Mouse (Mus musculus) retina, postnatal 1 day (tissue): ENCODE data around the gene Nepro.

Experiments used
- DNase-seq: peaks from one replicate; pipeline ENCODE4 v3.0.0-alpha.2; 2012

The Nepro gene

DNA sequence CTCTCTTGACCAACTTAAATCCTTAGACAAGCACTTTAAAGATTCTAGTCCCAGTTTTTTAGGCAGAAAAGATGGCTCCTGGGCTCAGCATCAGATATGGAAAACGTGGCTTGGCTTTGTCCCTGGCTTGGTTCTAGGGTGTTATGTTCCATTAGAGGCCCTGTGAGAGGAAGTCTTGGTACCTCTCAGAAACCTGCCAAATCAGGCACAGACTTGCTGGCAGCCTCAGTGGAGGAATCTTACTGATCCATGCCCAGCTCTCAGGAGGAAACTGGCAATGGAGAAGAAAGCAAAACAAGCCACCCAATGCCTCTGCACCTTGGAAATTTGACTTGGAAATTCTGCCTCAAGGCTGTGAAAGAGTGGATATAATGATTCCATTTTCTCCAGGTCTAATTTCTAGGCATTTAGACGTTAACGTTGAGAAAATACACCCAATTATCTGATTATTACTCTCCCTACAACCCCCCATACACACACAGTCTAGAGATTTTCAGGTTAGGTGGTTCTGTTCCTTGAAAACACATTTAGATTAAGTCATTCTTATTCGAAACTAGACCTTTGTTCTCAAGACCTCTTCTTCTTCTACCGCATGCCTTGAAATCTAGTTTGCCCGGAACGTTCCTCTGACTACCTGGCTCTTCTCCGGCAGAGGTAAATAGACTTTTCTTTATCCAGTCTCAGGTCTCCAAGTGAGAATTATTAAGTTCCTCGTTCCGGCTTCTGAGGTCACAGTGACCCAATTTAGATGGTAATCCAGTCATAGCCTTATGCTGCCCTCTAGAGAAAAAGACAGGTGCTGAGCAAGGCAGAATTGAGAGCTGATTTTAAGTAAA lies 7.6 kb upstream of the Nepro start:
- DNase-seq = peak; percentile 75

DNA sequence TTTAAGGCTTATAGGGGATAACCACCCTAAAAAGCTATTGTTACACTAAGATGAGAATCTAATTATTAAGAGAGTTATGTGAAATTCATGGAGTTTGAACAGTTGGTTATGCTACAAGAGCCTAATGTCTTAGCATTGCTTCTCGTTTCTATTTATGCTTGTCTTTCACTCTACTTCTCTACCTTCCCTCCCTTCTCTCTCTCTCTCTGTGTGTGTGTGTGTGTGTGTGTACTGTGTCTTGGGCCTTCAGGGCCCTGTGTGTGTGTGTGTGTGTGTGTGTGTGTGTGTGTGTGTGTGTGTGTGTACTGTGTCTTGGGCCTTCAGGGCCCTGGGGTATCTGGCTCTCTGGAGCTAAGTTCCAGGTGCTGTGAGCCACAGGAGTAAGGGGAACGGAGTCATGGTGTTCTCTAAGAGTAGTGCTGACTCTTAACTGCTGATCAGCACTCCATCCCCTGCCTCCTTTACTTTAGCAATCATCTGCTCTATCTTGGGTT lies 6.9 kb upstream of the Nepro start:
- no peak for DNase-seq

DNA sequence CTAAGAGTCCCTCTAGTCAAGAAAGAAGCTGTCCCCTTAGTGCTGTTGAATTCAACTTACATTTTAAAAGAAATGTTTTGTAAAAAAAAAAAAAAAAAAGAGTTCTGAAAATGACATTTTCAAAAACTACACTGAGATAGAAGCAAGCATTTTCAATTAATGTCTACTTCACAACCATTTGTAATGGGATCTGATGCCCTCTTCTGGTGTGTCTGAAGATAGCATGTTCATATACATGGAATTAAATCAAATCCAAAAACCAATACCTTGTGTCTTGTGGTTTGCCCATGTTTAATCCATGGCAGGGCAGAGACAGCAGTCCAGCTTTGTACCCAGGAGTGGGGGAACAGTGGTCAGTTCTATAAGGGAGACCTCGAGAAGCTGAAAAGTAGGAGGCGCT lies 6.3 kb upstream of the Nepro start:
- no peak for DNase-seq

DNA sequence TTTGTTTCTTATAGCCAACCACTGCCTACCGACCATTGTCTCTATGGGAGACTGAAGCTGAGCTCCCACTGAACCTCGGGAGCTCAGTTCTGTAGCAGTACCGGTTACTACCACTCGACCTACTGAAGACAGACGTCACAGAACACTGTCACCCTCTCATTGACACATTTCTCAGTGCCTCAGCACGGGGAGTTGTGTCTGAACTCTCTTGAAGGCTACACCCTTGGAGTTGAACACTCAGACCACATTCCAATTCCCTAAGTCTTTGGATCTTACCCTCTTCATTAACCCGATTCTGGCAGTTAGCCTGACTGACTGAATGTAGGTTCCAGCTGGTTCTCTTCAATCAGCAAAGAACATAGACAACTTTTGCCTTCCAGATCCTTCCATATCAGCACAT lies 4.8 kb upstream of the Nepro start:
- DNase-seq = no peak

DNA sequence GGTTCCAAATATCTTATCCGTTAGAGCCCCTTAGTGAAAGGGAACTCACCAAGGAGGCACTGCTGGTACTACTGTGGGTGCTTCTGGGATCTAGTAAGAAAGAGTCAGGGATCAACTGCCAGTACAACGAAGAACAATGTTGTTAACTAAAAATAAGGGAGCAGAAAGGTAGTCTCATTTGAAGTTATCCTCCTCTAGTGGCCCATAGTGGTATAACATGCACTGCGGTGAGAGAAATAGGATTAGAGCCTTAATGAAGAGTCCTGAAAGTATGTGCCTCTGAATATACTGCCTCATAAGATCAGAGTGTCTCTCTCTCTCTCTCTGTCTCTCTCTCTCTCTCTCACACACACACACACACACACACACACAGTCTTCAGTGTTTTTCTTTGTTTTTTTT lies 3.6 kb upstream of the Nepro start:
- peak; percentile 52 for DNase-seq

DNA sequence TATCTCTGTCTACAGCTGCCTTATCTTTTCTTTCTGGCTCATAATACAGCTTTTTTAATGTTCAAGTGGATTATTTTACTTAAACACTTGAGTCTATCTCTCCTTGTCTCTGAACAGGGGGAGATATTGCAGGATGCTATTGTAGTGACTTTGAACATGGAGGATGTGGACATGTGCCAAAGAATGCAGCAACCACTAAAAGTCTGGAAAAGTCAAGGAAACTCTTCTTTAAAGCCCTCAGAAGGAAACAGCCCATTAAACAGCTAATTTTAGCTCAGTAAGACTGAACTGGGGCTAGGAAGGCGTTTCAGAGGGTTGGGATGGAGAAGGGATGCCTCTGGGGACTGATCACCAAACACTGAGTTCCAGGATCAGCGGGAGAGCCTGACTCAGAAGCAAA lies 1.4 kb upstream of the Nepro start:
- DNase-seq = no peak

DNA sequence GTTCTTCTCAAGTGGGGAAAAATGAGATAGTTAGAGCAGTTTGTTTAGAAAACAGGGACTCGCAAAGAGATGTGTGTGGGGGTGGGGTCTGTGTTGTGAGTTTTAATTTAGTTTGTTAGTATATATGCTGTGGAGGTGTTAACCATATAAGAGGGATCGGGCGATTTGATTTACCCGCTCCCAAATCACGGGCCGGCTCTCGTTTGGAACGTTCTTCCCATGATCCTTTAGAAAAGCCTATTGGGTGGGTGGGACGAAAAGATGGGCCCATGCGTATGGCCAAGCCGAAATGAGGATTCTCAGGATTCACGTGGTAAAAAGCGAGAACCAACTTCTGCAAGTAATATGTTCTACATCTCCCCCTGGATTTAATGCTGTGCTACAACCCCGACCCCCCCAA lies 746 bp downstream of the Nepro start:
- DNase-seq = peak; percentile 79

DNA sequence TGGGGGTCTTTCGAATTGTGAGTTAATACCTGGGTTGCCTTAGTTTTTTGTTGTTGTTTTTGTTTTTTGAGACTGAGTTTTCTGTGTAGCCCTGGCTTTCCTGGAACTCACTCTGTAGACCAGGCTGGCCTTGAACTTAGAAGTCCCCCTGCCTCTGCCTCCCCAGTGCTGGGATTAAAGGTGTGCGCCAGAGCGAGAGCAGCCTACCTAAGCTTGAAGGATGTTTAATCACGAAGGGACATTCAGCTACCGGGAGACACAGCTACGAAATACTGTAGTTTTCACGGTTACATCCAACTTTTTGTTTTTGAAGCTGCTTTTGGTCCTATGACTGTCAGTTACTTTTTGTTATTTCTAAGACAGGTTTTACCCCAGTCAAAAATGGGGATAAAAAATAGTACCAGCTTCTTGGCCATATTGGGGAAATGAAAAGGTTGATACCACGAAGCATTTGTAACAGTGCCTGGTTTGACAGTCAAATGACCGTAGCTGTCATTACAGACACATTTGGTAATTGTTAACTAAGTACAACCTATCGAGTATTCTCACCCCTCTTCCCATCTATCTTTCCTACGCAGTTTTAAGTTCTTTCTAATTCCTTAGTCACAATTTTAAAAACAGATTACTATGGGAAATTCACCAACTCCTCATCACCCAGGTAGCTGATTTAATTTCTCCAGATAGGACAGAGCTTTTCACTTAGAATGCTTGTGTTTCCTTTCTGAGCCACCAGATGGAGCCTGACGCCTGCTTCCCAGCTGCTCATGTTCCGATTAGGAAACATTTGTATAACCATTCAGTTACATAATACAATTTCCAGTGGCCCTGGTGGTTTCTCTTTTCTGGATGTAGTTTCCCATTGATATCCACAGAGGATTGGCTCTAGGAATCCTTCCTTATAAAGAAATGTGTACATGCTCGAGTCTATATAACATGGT lies 1.5 kb downstream of the Nepro start:
- peak; percentile 80 for DNase-seq

DNA sequence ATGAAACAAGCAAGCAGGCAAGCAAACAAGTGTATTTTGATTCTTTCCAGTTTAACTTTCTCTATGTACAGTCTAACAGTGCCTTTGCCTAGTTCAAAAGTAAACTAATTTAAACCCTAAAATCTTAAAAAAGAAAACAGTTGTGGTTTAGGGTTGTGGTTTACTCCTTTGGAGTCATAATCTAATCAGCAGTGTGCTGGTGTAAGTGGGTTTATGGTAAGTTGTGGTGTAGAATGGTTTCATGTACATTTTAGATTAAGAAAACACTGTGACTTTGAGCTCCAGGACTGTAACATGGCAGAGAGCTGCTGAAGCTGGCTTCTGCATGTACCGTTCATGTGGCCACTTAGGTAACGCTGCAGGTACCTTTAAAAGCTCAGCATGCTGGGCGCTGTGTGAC lies 3.4 kb downstream of the Nepro start:
- no peak for DNase-seq

DNA sequence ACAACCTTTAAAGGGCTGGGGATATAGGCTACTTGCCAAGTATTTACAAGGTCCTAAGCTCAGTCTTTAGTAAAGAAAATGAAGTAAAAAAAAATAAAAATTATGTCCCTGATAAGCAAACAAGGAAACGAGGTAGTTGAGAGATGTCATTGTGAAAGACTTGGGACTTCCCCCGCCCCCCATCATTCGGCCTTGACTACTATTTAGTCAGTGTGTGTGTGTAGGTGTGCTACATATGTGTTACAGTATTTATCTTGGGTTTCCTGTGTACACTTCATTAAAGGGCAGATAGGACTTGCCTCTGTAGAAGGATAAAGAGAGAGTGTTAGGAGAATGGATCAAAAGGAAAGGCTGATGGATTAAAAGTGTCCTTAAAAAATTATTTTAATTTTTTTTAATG lies 10.0 kb downstream of the Nepro start:
- DNase-seq = no peak

DNA sequence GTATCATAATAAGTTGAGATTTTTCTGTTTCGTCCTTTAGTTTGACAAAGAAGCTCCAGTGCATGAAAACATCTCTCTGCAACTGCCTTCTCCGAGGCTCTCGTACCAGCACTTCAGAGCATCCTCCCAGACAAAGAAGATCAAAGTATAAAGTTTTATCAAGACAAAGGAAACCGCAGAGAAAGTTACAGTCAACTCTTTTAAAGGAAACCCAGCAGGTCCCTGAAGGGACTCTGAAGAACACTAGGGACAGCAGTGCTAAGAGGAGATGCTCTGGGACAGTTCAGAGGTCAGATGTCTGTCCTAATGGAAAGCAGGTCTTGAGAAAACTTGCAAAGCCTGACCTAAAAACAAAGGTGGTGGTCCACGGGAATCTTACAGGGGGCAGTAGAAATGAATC lies 11.6 kb downstream of the Nepro start:
- DNase-seq = no peak

DNA sequence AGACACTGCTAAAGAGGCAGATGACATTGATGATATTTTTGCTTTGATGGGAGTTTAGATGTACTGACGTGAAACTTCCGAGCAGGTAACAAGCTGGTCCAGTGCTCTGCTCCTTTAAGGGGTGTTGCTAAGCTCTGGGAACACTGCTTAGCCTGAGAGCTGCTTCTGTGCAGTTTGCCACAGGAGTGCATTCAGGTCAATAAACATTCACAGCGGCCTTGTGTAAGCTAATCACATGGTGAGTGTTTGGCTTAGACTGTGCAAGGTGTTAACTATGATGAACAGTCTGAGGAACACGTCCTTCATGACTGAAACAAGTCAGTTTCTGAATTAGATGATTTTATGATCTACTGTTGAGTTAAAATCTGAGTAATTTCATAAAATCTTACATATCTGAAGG lies 12.0 kb downstream of the Nepro start:
- DNase-seq = no peak

DNA sequence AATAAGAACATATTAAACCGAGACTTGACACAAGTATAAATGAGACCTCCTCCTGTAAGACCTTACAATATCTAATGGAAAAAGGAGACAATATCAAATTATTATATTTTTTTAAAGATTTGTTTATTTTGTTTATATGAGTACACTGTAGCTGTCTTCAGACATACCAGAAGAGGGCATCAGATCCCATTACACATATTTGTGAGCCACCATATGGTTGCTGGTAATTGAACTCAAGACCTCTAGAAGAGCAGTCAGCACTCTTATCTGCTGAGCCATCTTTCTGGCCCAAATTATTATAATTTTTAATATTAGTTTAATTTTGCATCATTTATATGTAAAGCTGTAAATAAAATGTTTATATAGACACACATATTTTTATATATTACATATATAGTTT lies 18.7 kb downstream of the Nepro start:
- no peak for DNase-seq

DNA sequence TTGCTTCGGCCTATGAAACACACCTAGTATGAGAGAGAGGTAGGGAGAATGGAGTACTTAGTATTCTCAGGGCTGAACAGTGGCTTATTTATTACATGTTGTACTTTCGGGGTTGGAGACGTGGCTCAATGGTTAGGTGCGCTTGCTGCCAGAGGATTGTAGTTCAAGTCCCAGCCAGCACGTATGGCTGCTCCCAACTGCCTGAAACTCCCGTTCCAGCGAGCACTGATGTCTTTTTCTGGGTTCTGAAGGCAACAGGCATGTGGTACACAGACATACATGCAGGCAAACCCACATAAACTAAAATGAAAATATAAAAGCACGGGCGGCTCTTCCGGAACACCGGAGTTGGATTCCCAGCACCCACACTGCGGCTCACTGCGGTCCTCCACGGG lies 21.4 kb downstream of the Nepro start:
- DNase-seq = no peak

DNA sequence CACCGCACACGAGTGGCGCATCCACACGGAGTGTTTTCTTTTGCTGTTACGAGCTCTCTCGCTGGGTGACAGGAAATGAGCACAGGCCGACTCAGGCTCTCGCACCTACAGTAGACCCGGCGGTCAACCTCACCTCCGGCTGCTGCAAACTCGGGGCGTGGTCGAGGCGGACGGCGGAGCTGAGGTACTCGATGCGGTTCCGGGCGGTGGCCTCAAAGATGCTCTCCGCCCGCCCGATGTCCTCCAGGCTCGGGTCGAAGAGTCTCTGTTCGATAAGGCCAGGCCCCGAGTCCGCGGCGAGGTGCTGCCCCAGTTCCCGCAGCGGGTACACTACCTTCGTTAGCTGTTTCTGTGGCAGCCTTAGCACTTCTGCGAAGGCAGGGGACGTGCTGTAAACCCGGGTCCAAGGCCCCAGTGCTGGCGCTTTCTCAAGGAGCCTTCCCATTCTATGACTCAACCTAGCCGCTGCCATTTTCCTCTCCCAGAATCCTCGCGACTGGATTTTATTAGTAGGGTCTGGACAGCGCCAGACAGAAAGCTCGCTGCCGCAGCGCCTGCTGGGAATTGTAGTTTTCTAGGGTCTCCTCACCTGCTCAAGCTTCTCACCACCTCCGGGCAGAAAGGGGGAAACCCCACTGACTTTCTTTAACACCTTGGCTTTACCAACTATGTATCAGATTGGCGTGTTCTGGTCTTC lies 21.9 kb downstream of the Nepro start, which contains the start of gene Gtpbp8:
Gene Gtpbp8 (minus strand): TSS at position 498 of the 697 bp plus-strand sequence.
- peak; percentile 92 for DNase-seq

DNA sequence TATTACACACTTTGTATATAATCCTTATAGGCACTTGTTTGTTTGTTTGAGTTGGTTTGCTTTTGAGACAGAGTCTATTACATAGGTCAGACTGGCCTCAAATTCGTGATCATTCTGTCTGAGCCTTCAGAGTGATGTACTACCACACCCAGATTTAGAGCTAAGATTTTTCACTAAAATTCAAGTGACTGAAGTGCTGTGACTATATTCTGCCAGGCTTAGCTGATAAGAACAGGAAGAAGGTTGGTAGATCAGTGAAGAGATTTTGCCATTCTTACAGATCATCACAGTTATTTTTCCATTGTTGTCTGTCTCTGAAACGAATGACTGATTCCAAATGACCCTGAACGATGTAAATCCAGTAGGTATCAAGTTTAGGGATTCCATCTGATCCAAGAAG lies 23.9 kb downstream of the Nepro start:
- no peak for DNase-seq

DNA sequence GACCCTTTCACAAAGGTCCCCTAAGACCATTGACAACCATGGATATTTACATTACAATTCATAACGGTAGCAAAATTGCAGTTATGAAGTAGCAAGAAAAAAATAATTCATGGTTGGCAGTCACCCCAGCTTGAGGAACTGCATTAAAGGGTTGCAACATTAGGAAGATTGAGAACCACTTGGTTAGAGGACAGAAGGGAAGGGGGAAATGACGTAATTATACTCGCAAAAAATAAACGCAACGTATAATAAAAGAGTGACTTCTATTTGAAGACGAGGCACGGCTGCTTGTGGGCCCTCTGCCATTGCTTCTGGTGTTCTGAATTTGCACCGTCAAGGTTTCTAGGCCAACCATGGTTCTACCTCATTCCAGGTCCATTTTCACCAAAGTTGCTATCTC lies 33.6 kb downstream of the Nepro start:
- DNase-seq = no peak

DNA sequence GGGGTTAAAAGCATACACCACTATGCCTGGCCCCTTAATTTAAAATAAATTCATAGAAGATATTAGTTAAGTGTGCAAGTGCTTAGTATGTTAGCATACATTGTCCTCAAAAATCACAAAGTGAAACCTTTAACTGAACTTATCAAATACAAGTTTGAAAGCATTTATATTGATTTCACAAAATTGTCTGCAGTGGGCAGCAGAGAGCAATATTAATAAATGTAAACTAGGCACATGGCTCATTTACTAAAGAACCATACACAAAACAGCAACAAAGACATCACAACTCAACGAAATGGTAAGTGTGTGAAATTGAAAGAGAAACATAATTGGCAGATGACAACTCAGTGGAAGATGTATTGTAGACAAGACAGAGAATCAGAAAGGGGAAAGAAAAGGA lies 37.7 kb downstream of the Nepro start:
- DNase-seq = no peak

DNA sequence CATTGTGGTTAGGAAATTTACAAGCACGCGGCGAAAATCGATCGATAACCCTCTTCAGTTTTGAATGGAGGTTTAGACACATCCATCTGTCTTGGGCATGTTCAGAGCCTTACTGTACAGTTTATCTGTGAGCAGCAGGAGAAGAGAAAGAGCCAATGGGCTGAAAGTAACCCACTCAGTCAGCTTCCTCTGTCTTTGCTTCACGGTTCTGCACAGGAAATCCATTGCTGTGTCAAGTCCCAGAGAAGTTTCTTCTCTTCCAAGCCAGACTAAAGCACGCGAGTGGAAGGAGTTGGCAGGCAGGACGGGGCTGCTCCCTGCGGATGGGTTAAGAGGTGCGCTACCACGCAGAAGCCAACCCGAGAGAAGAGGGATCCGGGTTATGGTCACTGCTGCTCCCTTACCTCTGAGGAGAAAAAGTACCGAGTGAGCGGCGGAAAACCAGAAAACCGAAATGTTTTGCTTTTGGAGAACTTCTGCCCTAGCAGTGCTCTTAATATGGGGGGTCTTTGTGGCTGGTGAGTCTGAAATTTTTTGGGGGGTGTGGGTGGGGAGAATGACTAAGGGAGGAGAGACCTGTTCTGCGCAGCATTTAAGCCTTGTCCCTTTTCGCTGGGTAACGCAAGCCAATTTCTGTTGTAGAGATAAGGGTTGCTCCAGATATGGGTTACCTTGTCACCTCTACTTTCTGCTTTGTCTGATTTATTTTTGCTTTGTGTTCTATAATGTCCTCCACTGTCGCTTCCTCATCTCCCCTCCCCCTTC lies 41.6 kb downstream of the Nepro start, which contains the start of gene Cd200r1:
Gene Cd200r1 (plus strand): TSS at position 182 of the 765 bp plus-strand sequence.
- DNase-seq = no peak

DNA sequence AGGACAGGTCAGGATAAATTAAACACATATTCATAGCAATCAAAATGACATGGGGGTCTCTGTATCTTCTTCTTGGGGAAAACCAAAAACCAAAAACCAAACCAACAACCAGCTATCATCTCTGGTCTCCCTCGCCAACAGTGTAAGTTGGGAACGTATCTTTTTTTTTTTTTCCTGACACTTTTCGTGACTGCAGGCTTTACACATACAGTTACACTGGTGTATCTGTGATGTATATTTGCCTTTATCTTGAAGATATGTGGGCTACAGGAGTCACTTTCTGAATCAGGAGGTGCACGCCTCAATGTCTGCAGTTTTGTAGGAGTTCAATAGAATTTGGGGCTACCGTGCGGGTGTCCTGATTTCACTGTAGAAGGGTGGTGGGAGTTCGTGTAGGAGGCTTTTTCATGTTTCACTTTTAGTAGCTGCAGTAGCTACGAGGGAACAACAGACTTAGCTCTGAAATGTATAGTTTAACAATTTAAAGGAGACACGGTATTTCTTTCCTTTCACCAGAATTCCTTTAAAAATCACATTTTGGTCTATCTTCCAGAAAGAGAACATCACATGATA lies 42.3 kb downstream of the Nepro start:
- DNase-seq = no peak

DNA sequence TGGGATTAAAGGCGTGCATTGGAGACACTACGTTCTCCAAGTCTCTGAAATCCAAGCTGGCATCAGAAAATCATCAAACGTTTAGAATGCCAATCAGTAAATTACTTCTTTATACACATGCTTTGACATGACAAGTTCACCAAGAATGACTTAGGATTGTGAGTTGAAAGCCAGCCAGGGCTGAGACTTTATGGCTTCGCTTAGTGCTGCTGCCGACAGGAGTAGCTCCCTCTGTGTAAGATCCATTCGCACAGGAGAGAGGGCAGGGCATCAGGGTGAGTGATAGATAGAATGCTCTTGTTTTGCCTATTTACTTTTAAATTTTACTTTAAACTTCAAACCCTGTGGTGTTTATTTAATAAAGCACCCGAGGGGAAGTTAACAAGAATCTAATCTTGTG lies 43.4 kb downstream of the Nepro start:
- DNase-seq = no peak

DNA sequence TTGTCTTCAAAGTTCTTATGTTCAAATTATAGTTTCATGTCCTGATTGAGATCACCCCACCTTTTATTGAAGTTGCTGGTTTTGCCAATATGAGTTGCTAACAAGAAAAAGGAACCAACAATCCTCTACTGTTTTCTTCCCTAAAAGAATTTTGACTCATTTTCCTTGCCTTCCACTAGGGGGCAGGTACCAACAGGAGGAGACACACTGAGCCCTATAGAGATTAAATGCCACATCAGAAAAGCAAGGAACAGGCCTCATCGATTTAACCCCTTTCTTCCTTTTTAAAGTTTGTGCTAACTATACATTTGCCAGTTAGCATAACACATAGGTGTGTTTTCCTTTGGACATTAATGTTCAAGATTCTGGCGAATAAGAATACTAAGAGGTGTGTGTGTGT lies 43.9 kb downstream of the Nepro start:
- peak; percentile 52 for DNase-seq
